Mouse (Mus musculus) embryonic facial prominence, embryonic 10.5 days (tissue): Measurements from ENCODE around the gene Setdb1. TPM values are rescaled to one million over a fixed set of nuclear protein-coding genes. Genes with fewer than 3 reads are reported as not detected.

ENCODE experiments used
- DNase-seq: peaks from one replicate; pipeline ENCODE4 v3.0.0-alpha.2; 2017; ENCODE audit warnings: low spot score
- H3K27ac ChIP-seq: fragments of 300-500 bp; sonication (generic); replicated peaks from 2 replicates; pipeline ENCODE4 v1.5.1; 2016; ENCODE audit warnings: mild to moderate bottlenecking
- H3K27me3 ChIP-seq: fragments of 300-500 bp; sonication (generic); replicated peaks from 2 replicates; pipeline ENCODE4 v1.6.1; 2016; ENCODE audit warnings: low read depth, mild to moderate bottlenecking; ENCODE audit not compliant: poor library complexity, severe bottlenecking
- H3K36me3 ChIP-seq: fragments of 300-500 bp; sonication (generic); replicated peaks from 2 replicates; pipeline ENCODE4 v1.6.1; 2016; ENCODE audit warnings: mild to moderate bottlenecking, moderate library complexity
- H3K4me1 ChIP-seq: fragments of 300-500 bp; sonication (generic); 2 replicates; pipeline ENCODE4 v1.6.1; 2016
- H3K4me3 ChIP-seq: fragments of 300-500 bp; sonication (generic); 2 replicates; pipeline ENCODE4 v1.5.1; 2016; ENCODE audit warnings: mild to moderate bottlenecking, moderate library complexity
- H3K9me3 ChIP-seq: fragments of 300-500 bp; sonication (generic); 2 replicates; pipeline ENCODE4 v1.6.1; 2016; ENCODE audit warnings: mild to moderate bottlenecking
- WGBS: fragments of 180-500 bp; shearing (Covaris S2); methylation state at CpG from one replicate; pipeline ENCODE4 v1.1.7; 2016; 5-methylcytosine and 5-hydroxymethylcytosine counted together
- polyA plus RNA-seq: library from polyadenylated mRNA; unstranded; fragments of >200 nt; fragmentation: Nextera tagmentation; extraction: Ambion mirVana; gene quantifications from 2 replicates; pipeline ENCODE4 v1.2.1, GENCODE M21; 2016

Setdb1 gene
- polyA plus RNA-seq, 1 experiment from 2014 or later: 61.1 TPM

DNA sequence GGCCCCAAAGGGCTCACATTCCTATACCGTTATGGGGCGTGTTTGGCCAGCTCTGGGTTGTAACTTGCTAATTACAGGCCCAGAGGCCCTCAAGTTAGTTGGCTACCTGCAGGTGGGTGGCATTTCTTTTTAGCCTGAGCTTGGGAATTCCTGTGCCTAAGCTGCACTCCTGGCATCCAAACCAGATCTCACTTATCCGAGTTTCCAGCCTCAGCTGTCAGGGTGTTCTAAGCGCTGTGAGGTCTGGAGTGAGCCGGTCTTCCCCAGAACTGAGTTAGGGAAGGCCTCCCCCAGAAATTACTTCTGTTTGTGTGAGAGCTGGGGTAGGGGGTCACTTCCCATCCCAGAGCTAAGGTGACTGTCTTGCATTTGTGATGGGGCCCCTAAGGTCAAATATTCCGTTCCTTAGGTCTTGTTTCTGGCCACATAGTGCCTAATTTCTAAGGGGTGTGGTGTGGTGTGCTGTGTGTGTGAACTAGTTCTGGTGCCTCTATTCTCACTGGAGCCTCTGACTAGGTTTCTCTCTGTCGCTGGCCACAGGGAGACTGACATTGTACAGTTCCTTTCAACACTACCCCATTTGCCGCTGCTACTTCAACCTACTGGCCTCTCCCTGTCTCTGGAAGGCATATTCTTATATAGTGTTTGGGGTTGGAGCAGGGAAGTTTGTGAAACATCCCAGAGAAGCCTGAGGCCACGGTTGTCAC is 41.0 kb downstream of the Setdb1 start:
- Histone ChIP-seq H3K9me3 (no peaks in the 10 kb centered on the region), H3K27ac (peak overlapping the region; percentile 99), H3K4me3 (peak overlapping the region; percentile 90), H3K36me3 (peaks cover 28% of the 10 kb centered on the region), H3K27me3 (no peaks in the 10 kb centered on the region), H3K4me1 (peaks cover 63% of the 10 kb centered on the region)
- DNase-seq: no peak
- 15% methylated on average over 9 of the region's 9 CpGs for WGBS

DNA sequence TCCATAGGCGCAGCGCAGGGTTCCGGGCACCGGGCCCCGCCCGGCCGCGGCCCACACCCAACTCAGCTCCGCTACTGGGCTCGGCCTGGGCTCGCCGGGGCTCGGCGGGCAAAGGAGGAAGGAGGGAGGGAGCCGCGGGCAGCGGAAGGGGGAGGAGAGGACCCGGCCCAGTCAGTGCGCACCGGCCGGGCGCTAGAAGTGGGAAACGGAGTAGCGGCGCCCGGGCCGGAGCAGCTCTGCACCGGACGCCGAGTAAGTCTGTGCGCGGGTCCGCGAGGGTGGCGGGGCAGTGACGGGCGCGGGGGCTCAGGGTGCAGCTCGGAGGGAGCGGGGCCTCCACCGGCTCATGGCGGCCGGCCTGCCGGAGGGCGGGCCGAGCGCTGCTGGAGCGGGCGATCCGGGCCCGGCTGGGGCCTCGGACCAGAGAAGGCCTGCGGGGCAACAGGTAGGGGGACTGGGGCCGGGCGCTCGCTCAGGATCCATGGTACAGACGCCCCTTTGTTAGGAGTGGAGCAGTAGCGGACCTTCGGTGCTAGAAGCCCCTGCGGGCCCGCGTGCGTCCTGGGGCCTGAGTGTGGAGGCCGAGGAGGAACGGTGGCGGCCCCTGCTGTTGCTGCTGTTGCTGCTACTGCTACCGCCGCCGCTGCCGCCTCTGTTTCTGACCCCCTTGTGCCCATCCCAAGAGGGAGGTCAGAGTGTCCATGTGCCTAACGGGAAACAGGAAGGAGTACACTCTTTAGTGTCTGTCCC is 41.7 kb downstream of the Setdb1 start:
- DNase-seq: peak; percentile 93
- Histone ChIP-seq H3K9me3 (no peaks in the 10 kb centered on the region), H3K4me1 (peaks cover 59% of the 10 kb centered on the region), H3K27ac (peak overlapping the region; percentile 99), H3K36me3 (peaks cover 21% of the 10 kb centered on the region), H3K4me3 (peak overlapping the region; percentile 90), H3K27me3 (no peaks in the 10 kb centered on the region)
- WGBS: under 1% methylated on average over 71 of the region's 71 CpGs

DNA sequence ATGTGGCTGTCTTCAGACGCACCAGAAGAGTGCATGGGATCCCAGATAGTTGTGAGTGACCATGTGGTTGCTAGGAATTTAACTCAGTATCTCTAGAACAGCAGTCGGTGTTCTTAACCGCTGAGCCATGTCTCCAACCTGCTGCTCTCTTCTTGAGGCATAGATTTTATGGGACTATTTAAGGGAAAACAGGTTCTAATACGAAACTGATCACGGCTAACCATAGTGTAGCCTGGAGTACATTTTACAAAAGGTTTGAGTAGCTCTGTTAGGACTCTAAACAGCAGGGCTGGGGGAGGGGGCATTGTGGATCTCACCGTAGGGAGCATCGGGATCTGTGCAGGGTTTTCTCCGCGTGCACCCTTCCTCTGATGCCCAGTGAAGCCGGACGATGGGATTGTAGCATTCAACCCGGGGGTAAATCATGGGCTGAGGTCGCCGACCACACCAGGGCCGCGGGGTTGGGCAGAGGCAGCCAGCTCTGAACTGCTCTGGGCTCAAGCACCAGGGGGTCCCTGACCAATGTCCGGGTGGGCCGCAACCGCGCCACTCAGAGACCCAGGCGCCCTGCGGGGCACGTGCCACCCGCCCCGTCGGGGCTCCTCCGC is 42.4 kb downstream of the Setdb1 start, which contains the start of gene Cers2:
Gene Cers2, plus strand, starts transcription at position 306 of the 608 bp plus-strand sequence.
- Histone ChIP-seq H3K27ac (peak within 1 kb of the TSS; percentile 99), H3K4me3 (peak within 1 kb of the TSS; percentile 90), H3K4me1 (peaks cover 53% of the 10 kb centered on the region), H3K36me3 (peaks cover 14% of the 10 kb centered on the region), H3K9me3 (no peaks in the 10 kb centered on the region), H3K27me3 (no peaks in the 10 kb centered on the region)
- 3% methylated on average over 27 of the region's 27 CpGs for WGBS
- no peak for DNase-seq

DNA sequence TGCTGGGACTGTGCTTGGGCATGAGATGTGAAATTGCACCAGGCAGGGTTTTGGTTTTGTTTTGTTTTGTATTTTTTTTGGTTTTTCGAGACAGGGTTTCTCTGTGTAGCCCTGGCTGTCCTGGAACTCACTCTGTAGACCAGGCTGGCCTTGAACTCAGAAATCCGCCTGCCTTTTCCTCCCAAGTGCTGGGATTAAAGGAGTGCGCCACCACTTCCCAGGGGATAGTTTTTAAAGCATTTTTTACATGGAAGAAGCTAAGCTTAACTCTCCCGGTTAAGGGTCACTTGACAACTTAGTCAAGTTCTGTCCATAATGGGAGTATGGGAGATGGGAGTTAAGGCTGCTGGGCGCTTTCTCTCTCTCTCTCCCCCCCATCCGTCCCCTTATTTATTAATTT is 42.9 kb downstream of the Setdb1 start:
- Histone ChIP-seq H3K36me3 (peaks cover 10% of the 10 kb centered on the region), H3K4me1 (peaks cover 50% of the 10 kb centered on the region), H3K4me3 (peak overlapping the region; percentile 90), H3K9me3 (no peaks in the 10 kb centered on the region), H3K27ac (no peak overlapping the region), H3K27me3 (no peaks in the 10 kb centered on the region)
- DNase-seq: no peak
- WGBS: 61% methylated on average over 6 of the region's 6 CpGs

DNA sequence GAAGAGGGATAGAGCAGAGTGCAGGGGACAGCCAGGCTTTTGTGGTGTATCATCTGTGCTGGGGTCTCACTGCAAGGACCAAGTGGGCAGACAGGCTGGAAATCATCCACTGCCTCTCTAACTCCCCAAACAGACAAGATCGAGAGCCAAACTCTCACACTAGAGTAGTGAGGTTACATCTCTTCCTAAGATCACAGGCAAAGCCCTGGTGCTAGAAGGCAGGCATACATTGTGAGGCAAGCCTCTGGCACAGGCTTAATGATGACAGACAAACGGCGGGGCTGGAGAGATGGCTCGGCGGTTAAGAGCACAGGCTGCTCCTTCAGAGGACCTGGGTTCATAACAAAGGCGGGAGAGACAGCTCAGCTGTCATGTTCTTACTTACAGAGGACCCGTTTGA is 43.5 kb downstream of the Setdb1 start:
- no peaks in the 10 kb centered on the region for H3K9me3 ChIP-seq
- H3K4me1 ChIP-seq: peaks cover 45% of the 10 kb centered on the region
- DNase-seq: no peak
- H3K27me3 ChIP-seq: no peaks in the 10 kb centered on the region
- peaks cover 6% of the 10 kb centered on the region; the same call in 1 of the 2 replicates for H3K36me3 ChIP-seq
- WGBS: 45% methylated on average over 7 of the region's 7 CpGs
- no peak overlapping the region for H3K27ac ChIP-seq
- peak overlapping the region; percentile 23; the same call in 1 of the 2 replicates for H3K4me3 ChIP-seq

DNA sequence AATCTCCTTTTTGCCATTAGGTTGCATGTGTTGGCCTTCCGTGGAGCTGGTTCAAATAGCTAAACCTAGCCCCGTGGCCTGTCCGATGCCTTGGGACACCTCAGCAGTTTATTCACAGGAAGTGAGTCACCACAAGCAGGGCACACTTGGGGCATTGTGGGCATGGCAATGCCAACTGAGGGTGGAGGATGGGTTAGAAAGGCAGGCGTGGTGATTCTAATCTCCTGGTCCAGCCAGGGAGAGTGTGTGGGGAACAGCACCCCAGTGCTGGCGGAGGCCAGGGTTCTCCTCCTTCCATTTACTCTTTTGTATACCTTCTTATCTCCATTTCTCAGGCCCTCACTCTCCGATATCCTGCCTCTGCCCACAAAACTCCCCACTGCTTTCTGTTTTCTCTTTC is 44.4 kb downstream of the Setdb1 start:
- no peak for DNase-seq
- 84% methylated on average over 6 of the region's 6 CpGs for WGBS
- H3K9me3 ChIP-seq: no peaks in the 10 kb centered on the region
- no peaks in the 10 kb centered on the region for H3K27me3 ChIP-seq
- H3K4me1 ChIP-seq: peaks cover 38% of the 10 kb centered on the region
- no peak overlapping the region for H3K4me3 ChIP-seq
- 0 out of 2 replicates have a peak, but pooled peaks cover 2% of the 10 kb centered on the region for H3K36me3 ChIP-seq
- no peak overlapping the region for H3K27ac ChIP-seq

DNA sequence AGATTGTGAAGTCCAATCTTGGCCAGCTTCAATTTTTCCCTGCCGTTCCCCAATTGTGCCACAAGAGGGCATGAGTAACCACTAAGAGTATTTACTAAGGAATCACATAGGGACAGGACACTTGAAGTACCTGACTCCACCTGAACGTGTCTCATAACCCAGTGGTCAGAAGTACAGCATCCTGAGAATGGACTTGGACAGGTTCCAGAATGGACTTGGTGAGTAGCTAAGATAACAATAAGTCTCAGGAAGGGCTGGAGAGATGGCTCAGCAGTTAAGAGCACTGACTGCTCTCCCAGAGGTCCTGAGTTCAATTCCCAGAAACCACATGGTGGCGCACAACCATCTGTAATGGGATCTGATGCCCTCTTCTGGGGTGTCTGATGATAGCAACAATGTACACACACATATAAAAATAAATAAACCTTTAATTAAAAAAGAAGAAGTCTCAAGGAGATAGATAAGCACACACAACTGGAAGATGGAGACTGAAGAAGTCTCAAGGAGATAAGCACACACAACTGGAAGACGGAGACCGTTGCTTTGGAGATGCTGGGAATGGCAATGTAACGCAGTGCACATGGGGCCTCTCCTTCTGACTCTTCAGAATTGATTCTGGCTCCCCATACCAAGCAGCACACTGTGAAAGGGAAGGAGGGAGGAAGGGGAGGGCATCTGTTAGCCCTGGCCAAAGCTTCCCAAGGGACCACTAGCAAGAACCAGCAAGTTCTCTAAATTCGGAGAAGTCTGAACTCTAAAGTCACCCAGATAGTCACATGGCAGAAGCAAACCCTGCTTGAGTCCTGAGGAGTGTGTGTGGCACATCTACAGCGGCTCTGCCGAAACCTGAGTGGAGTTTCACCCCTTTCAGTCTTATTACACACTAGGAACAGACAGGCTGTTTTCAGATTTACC is 45.8 kb downstream of the Setdb1 start:
- Histone ChIP-seq H3K27ac (no peak overlapping the region), H3K4me1 (peaks cover 31% of the 10 kb centered on the region), H3K36me3 (no peaks in the 10 kb centered on the region), H3K4me3 (no peak overlapping the region), H3K9me3 (no peaks in the 10 kb centered on the region), H3K27me3 (no peaks in the 10 kb centered on the region)
- peak; percentile 67 for DNase-seq
- WGBS: 66% methylated on average over 9 of the region's 9 CpGs

DNA sequence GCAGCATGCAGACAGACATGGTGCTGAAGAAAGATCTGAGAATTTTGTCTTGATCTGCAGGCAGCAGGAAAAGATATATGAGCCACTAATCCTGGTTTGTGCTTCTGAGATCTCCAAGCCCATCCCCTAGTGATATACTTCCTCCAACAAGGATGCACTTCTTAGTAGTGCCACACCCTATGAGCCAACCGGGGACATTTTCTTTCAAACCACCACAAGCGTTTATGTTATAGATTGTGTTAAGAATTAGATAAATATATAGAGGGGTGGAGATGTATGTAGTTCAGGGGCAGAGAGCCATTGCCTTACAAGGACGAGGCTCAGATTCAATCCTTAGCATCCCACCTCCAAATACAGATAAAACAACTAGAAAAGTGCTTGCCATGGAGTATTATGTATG is 46.5 kb downstream of the Setdb1 start:
- no peaks in the 10 kb centered on the region for H3K27me3 ChIP-seq
- H3K4me3 ChIP-seq: no peak overlapping the region
- H3K9me3 ChIP-seq: no peaks in the 10 kb centered on the region
- H3K4me1 ChIP-seq: peaks cover 23% of the 10 kb centered on the region
- H3K27ac ChIP-seq: no peak overlapping the region
- WGBS: 65% methylated on average over 3 of the region's 3 CpGs
- no peak for DNase-seq
- H3K36me3 ChIP-seq: no peaks in the 10 kb centered on the region

DNA sequence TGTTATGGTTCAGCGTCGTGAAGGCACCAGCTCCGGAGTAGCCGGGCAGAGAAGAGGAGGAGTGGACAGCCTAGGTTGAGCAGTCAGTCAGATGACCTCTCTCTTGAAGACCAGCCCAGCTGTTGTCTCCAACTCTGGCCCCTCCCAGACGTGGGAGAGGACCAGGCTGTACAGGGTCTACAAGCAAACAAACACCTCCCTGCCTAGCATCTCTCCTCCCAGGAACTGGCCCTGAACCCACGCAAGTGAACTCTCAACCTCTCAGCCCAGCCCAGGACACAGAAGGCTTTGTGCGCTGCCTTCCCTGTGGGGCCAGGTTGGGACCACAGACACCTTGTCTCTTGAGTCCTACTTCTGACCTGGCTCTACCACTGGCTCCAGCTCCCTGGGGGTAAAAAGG is 49.9 kb downstream of the Setdb1 start, which contains the start of gene Anxa9:
Gene Anxa9, minus strand, starts transcription at position 77 of the 400 bp plus-strand sequence.
- H3K9me3 ChIP-seq: no peaks in the 10 kb centered on the region
- no peak within 1 kb of the TSS for H3K4me3 ChIP-seq
- peaks cover 8% of the 10 kb centered on the region for H3K4me1 ChIP-seq
- no peak within 1 kb of the TSS for H3K27ac ChIP-seq
- no peaks in the 10 kb centered on the region for H3K36me3 ChIP-seq
- no peak for DNase-seq
- 62% methylated on average over 7 of the region's 7 CpGs for WGBS
- no peaks in the 10 kb centered on the region for H3K27me3 ChIP-seq

DNA sequence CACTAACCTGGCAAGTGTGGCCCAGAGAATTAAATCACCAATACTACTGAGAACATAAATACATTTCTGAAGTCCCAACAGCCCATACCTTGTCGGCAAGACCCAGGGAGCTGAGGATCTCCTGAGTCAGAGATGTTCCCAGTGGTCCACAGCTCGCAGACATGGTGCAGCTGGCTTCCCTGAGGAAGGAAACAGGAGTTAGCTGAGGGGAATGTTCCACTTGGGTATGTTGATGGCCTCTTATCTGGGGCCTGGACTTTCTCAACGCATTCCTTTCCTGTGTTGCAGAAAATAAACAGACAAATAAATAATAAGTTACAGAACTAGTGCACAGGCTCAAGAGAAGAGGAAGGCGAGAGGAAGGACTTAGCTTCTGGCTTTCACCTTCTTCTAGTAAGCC is 50.8 kb downstream of the Setdb1 start:
- H3K36me3 ChIP-seq: no peaks in the 10 kb centered on the region
- no peaks in the 10 kb centered on the region for H3K27me3 ChIP-seq
- peaks cover 10% of the 10 kb centered on the region for H3K4me1 ChIP-seq
- 83% methylated on average over 4 of the region's 4 CpGs for WGBS
- DNase-seq: no peak
- H3K27ac ChIP-seq: no peak overlapping the region
- no peaks in the 10 kb centered on the region for H3K9me3 ChIP-seq
- H3K4me3 ChIP-seq: no peak overlapping the region

DNA sequence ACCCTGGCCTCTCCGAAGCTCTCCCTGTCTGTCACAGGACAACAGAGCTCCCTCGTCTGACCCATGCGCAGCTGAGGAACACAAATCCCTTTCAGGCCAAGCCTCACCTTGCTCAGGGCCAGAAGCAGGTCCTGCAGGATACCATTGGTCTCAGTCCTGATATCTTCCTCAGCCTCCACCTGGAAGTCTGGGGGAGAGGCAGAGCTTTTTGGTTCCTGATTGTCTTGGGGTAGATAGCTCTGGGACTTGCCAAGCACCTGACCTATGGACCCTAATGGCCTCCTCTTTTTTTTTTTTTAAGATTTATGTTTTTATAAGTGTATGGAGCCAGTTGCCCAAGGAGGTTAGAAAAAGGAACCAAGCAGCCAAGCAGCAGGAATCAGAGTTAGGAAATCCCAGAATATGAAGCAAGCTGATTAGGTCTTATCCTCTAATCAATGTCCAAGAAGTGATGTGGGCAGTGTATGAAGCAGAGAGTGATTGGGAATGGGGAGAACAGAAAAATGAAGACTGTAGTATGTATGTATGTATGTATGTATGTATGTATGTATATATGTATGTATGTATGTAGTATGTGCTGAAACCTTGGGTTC is 55.7 kb downstream of the Setdb1 start:
- DNase-seq: no peak
- 85% methylated on average over 3 of the region's 3 CpGs for WGBS

More for the DNA sequence above, 55.7 kb downstream of the Setdb1 start:
- Histone ChIP-seq H3K4me1 (peaks cover 8% of the 10 kb centered on the region), H3K27ac (no peak overlapping the region; the same call in 1 of the 2 replicates), H3K9me3 (no peaks in the 10 kb centered on the region), H3K27me3 (no peaks in the 10 kb centered on the region), H3K4me3 (no peak overlapping the region), H3K36me3 (peaks cover 16% of the 10 kb centered on the region)
